Mouse (Mus musculus) myocyte (in vitro differentiated cells): ENCODE measurements at regions not wholly inside any gene's neighbourhood (a gene's known extent, or its start where the extent isn't known, plus 50 kb on each side); places are given as distances from the start of the nearest gene placed in this dataset.

Source experiments
- H3K27me3 ChIP-seq: one replicate; pipeline ENCODE4 v1.6.1; 2011; ENCODE audit not compliant: control insufficient read depth, insufficient read depth, insufficient read length
- H3K36me3 ChIP-seq: one replicate; pipeline ENCODE4 v1.6.1; 2011; ENCODE audit not compliant: control insufficient read depth, insufficient read depth
- H3K4me2 ChIP-seq: one replicate; pipeline ENCODE4 v1.6.1; 2011; ENCODE audit warnings: low read depth, control low read depth
- H3K4me3 ChIP-seq: one replicate; pipeline ENCODE4 v1.5.1; 2011; ENCODE audit warnings: mild to moderate bottlenecking, control low read depth, moderate library complexity
- H3K79me2 ChIP-seq: one replicate; pipeline ENCODE4 v1.6.1; 2011; ENCODE audit not compliant: control insufficient read depth, insufficient read depth
- H3ac ChIP-seq: one replicate; pipeline ENCODE4 v1.6.1; 2011; ENCODE audit not compliant: control insufficient read depth, insufficient read length
- CEBPB ChIP-seq: IDR thresholded peaks from 2 replicates; pipeline ENCODE4 v1.6.1; 2011; ENCODE audit warnings: mild to moderate bottlenecking, moderate library complexity; ENCODE audit not compliant: poor library complexity, insufficient read depth, severe bottlenecking
- E2F4 ChIP-seq: IDR thresholded peaks from one replicate; pipeline ENCODE4 v1.6.1; 2011; ENCODE audit warnings: mild to moderate bottlenecking, control low read depth, moderate library complexity; ENCODE audit not compliant: insufficient read depth
- MAX ChIP-seq: IDR thresholded peaks from one replicate; pipeline ENCODE4 v1.6.1; 2011; ENCODE audit warnings: low read depth, mild to moderate bottlenecking, control low read depth
- MYOD1 ChIP-seq, 3 experiments: IDR thresholded peaks; one replicate each; pipeline ENCODE4 v1.6.1; 2011; ENCODE audit warnings: control low read depth in 2 of 3, low read depth in 2 of 3, mild to moderate bottlenecking in 2 of 3, moderate library complexity in 1 of 3; ENCODE audit not compliant: insufficient read length in 2 of 3, control insufficient read depth in 1 of 3
- MYOG ChIP-seq, 3 experiments: IDR thresholded peaks; one replicate each; pipeline ENCODE4 v1.6.1; 2011; ENCODE audit warnings: control low read depth in 2 of 3, low read depth in 2 of 3, mild to moderate bottlenecking in 2 of 3; ENCODE audit not compliant: insufficient read length in 2 of 3, control insufficient read depth in 1 of 3, insufficient read depth in 1 of 3
- POLR2A ChIP-seq: IDR thresholded peaks from one replicate; pipeline ENCODE4 v1.6.1; 2011; ENCODE audit warnings: low read depth, mild to moderate bottlenecking, control low read depth, moderate library complexity; ENCODE audit not compliant: insufficient read length
- POLR2AphosphoS2 ChIP-seq: IDR thresholded peaks from one replicate; pipeline ENCODE4 v1.6.1; 2011; ENCODE audit warnings: low read depth, control low read depth; ENCODE audit not compliant: insufficient read length
- REST ChIP-seq: IDR thresholded peaks from one replicate; pipeline ENCODE4 v1.6.1; 2011; ENCODE audit warnings: mild to moderate bottlenecking, control low read depth, moderate library complexity; ENCODE audit not compliant: insufficient read depth, insufficient read length
- SRF ChIP-seq: IDR thresholded peaks from one replicate; pipeline ENCODE4 v1.6.1; 2011; ENCODE audit warnings: low read depth; ENCODE audit not compliant: control insufficient read depth, insufficient read length
- TCF12 ChIP-seq: IDR thresholded peaks from one replicate; pipeline ENCODE4 v1.6.1; 2011; ENCODE audit warnings: mild to moderate bottlenecking, control low read depth; ENCODE audit not compliant: poor library complexity, insufficient read depth, severe bottlenecking
- TCF3 ChIP-seq: IDR thresholded peaks from one replicate; pipeline ENCODE4 v1.6.1; 2011; ENCODE audit warnings: low read depth, control low read depth; ENCODE audit not compliant: insufficient read length
- USF1 ChIP-seq: IDR thresholded peaks from one replicate; pipeline ENCODE4 v1.6.1; 2011; ENCODE audit warnings: low read depth, mild to moderate bottlenecking, control low read depth, moderate library complexity

DNA sequence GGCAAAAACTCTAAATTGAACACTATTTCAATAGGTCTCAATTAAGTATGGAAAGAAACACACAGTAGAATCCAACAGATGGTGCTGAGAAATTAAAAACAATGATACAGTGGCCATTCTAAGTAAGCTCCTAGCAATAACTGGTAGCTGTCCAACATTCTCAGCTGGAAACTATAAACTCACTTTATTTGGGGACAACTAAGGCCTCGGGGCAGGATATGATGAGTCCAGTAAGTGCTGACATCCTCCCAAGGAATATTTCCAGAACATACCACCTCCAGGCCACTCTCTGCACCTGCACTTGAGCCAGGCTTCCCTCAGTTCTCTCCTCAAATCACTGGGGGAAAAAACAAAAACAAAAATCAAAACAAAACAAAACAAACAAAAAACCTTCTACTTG is 53.7 kb upstream of the Ank start:
- H3K4me3 ChIP-seq: no peak overlapping the region
- H3K79me2 ChIP-seq: no peaks in the 10 kb centered on the region
- H3K27me3 ChIP-seq: no peaks in the 10 kb centered on the region
- no peak overlapping the region for H3K4me2 ChIP-seq
- H3ac ChIP-seq: no peak overlapping the region
- H3K36me3 ChIP-seq: no peaks in the 10 kb centered on the region
- no peak for TF ChIP-seq TCF12
- no peak for TF ChIP-seq E2F4

DNA sequence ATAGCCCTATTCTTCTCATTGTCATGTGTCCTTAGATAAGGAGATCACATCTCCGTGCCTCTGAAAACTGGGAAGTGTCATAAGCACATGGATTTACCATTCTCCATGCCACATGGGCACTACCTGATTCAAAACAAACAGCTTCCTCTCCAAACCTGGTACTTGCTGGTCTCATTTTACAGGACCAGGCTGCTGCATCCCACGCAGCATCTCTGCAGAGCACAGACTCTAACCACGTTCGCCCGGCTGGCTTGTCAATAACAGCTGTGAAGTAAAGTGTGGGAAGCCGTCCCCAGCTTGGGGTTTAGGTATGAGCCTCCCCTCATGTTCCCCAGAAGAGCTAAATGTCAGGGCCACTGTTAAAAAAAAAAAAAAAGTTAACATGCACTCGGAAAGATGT is 53.0 kb upstream of the Ank start:
- Histone ChIP-seq H3K36me3 (no peaks in the 10 kb centered on the region), H3K79me2 (no peaks in the 10 kb centered on the region), H3K4me2 (no peak overlapping the region), H3ac (no peak overlapping the region), H3K4me3 (no peak overlapping the region), H3K27me3 (no peaks in the 10 kb centered on the region)
- TF ChIP-seq REST: no peak
- TF ChIP-seq MAX: no peak
- TF ChIP-seq MYOD1 (IDR thresholded peaks at IDR 0.05; ENCODE audit: control insufficient read depth in 1 of 3, insufficient read length in 2 of 3, low read depth in 2 of 3): peak in 2 of 3 experiments; percentile 40
- TF ChIP-seq CEBPB: no peak
- no peak for TF ChIP-seq POLR2AphosphoS2
- no peak for TF ChIP-seq TCF12
- TF ChIP-seq E2F4: no peak

DNA sequence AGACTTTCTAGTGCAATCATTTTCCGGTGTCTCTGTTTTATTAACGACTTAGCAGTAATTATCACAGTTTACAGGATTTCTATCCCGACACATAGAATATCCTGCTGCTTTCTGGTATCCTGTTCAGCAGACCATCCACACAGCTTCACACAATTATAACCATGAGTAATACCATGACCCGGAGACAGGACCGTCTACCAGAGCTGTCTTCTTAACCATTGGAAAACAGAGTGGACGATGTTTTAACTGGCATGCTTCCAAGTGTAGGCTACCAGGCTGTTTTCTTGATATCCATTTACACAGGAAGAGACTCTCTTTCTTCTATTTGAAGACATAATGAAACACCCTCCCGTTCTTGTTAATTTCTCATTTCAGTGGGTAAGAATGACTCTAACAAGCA is 51.7 kb upstream of the Ank start:
- Histone ChIP-seq H3K4me3 (no peak overlapping the region), H3ac (no peak overlapping the region), H3K79me2 (no peaks in the 10 kb centered on the region), H3K4me2 (peak overlapping the region; percentile 41), H3K27me3 (no peaks in the 10 kb centered on the region), H3K36me3 (no peaks in the 10 kb centered on the region)
- TF ChIP-seq MYOG (IDR thresholded peaks at IDR 0.05; ENCODE audit: control insufficient read depth in 1 of 3, insufficient read depth in 1 of 3, insufficient read length in 2 of 3, low read depth in 2 of 3): no peak
- no peak for TF ChIP-seq USF1
- no peak for TF ChIP-seq MYOD1 (IDR thresholded peaks at IDR 0.05; ENCODE audit: control insufficient read depth in 1 of 3, insufficient read length in 2 of 3, low read depth in 2 of 3)
- TF ChIP-seq E2F4: no peak
- no peak for TF ChIP-seq MAX
- no peak for TF ChIP-seq TCF3
- no peak for TF ChIP-seq CEBPB
- TF ChIP-seq SRF: no peak
- no peak for TF ChIP-seq TCF12
- TF ChIP-seq REST: no peak
- TF ChIP-seq POLR2A: no peak
- no peak for TF ChIP-seq POLR2AphosphoS2
